Mouse (Mus musculus): Measurements from ENCODE around the gene Bcl2l2. TPM values are rescaled to one million over a fixed set of nuclear protein-coding genes. Genes with fewer than 3 reads are reported as not detected.

Gene Bcl2l2
- polyA plus RNA-seq, 1 experiment from 2014 or later, result 4.1 TPM

- 84% methylated on average over 4 of the region's 4 CpGs for WGBS
- Histone ChIP-seq H3K27me3 (replicated peaks) (no peaks in the 10 kb centered on the region), H3K9ac (no peak overlapping the region), H3K4me2 (replicated peaks) (no peak overlapping the region), H3K4me3 (no peak overlapping the region), H3K9me3 (no peaks in the 10 kb centered on the region), H3K27ac (no peak overlapping the region), H3K36me3 (no peaks in the 10 kb centered on the region), H3K4me1 (peaks cover 5% of the 10 kb centered on the region; the same call in 1 of the 2 replicates)
- ATAC-seq (ENCODE audit: low FRiP score, low read depth), result no peak
Observed at GRCm38 (mm10) chr14:54868026-54868425, 15.2 kb upstream of the Bcl2l2 start.

GRCm38 (mm10) chr14:54870861-54871260, 12.3 kb upstream of the Bcl2l2 start, which contains the start of gene Homez:
TSS of gene Homez (minus strand) at chr14:54870961.
- 87% methylated on average over 5 of the region's 5 CpGs for WGBS
- Histone ChIP-seq H3K9me3 (no peaks in the 10 kb centered on the region), H3K27ac (no peak within 1 kb of the TSS), H3K4me2 (replicated peaks) (no peak within 1 kb of the TSS), H3K4me3 (no peak within 1 kb of the TSS), H3K9ac (no peak within 1 kb of the TSS), H3K36me3 (no peaks in the 10 kb centered on the region), H3K4me1 (peaks cover 6% of the 10 kb centered on the region), H3K27me3 (replicated peaks) (no peaks in the 10 kb centered on the region)
- no peak for ATAC-seq (ENCODE audit: low FRiP score, low read depth)

- no peak overlapping the region for H3K27ac ChIP-seq
- ATAC-seq (ENCODE audit: low FRiP score, low read depth), result no peak
- H3K4me2 ChIP-seq (replicated peaks), result no peak overlapping the region
- H3K27me3 ChIP-seq (replicated peaks), result no peaks in the 10 kb centered on the region
- no peak overlapping the region for H3K9ac ChIP-seq
- no peaks in the 10 kb centered on the region for H3K9me3 ChIP-seq
- H3K36me3 ChIP-seq, result no peaks in the 10 kb centered on the region
- whole genome bisulfite sequencing, result 96% methylated on average over 3 of the region's 3 CpGs
- H3K4me1 ChIP-seq, result peaks cover 14% of the 10 kb centered on the region
- no peak overlapping the region for H3K4me3 ChIP-seq
Observed at GRCm38 (mm10) chr14:54874165-54874564, 9.0 kb upstream of the Bcl2l2 start.

DNA sequence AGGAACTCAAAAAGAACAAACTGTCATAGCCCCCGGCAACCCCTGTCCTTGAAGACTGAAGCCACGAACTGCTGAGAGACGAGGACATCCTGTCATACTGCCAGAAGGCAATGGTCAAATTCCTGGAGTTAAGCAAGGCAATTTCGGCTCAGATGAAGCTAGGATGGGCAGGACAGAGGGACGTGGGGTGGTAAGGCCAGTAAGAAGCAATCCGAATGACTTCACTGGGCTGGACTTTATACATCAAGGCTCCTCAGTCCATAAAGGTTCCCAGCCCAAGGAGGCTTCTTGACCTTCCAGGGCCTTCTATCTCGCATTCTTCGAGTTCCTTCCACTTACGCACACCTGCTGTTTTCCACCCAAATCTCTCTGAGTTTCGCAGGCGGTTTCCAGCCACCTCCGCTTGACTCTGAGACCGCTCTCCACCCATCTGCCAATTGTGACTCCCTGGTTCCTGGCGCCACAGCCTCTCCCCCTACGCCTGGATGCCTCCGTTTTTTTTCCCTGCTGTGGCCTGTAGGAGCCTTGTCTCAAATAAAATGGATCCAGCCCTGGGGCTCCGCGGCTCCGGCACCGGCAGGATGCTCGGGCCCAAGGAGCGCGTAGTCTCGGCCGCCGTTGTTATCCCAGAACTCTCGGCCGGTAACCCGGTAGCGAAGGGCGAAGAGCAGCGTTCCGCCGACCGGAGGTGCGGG, 7.2 kb upstream of the Bcl2l2 start:
- H3K27ac ChIP-seq, result peak overlapping the region; percentile 64
- H3K4me2 ChIP-seq (replicated peaks), result peak overlapping the region; percentile 99
- H3K36me3 ChIP-seq, result no peaks in the 10 kb centered on the region
- WGBS, result 2% methylated on average over 36 of the region's 36 CpGs
- H3K27me3 ChIP-seq (replicated peaks), result no peaks in the 10 kb centered on the region
- no peaks in the 10 kb centered on the region for H3K9me3 ChIP-seq
- H3K4me1 ChIP-seq, result peaks cover 14% of the 10 kb centered on the region
- peak overlapping the region; percentile 77 for H3K4me3 ChIP-seq
- H3K9ac ChIP-seq, result peak overlapping the region; percentile 81
- ATAC-seq (ENCODE audit: low FRiP score, low read depth), result peak; percentile 57

- no peaks in the 10 kb centered on the region for H3K9me3 ChIP-seq
- peak overlapping the region; percentile 64 for H3K27ac ChIP-seq
- H3K9ac ChIP-seq, result peak overlapping the region; percentile 81
- peak; percentile 92 for ATAC-seq (ENCODE audit: low FRiP score, low read depth)
- H3K4me3 ChIP-seq, result peak overlapping the region; percentile 77
- H3K27me3 ChIP-seq (replicated peaks), result no peaks in the 10 kb centered on the region
- WGBS, result under 1% methylated on average over 67 of the region's 72 CpGs
- peaks cover 14% of the 10 kb centered on the region for H3K4me1 ChIP-seq
- no peaks in the 10 kb centered on the region for H3K36me3 ChIP-seq
- H3K4me2 ChIP-seq (replicated peaks), result peak overlapping the region; percentile 99
Observed at GRCm38 (mm10) chr14:54876539-54877047, 6.6 kb upstream of the Bcl2l2 start.

DNA sequence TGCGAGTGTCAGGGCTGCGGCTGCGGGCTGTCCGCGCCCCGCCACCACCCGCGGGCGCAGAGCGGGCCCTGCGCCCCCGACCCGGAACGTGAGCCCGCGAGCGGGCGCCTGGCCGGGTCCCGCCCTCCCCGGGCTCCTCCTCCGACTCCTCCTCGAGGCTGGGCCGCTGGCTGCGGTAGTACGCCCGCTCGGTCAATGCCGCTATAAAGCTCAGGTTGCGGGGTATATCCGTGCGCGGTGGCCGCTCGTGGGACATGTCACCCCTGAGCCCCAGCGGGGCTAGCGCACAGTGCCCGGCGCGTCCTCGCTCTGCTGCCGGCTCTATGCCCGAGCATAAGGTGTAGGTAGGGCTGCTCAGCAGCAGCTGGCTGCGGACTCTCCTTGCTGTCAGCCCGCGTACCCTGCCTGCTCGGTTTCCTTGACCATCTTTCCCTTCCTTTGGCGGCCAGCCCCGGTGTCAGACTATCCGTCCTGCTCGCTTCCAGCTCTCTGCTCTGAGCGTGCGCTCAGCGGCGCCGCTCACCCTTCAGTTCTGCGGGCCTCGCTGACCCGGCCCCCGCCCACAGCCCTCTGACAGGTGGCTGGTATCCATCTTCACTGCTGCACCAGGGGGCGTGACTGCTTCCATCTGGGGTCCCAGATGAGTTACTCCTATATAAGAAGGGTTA, 6.0 kb upstream of the Bcl2l2 start, which contains the start of gene Ppp1r3e:
Gene Ppp1r3e, minus strand, starts transcription at position 503 of the 668 bp plus-strand sequence.
- under 1% methylated on average over 61 of the region's 61 CpGs for WGBS
- H3K4me1 ChIP-seq, result peaks cover 14% of the 10 kb centered on the region
- peak within 1 kb of the TSS; percentile 77 for H3K4me3 ChIP-seq
- peak; percentile 75 for ATAC-seq (ENCODE audit: low FRiP score, low read depth)
- peak within 1 kb of the TSS; percentile 99 for H3K4me2 ChIP-seq (replicated peaks)
- H3K9me3 ChIP-seq, result no peaks in the 10 kb centered on the region
- no peaks in the 10 kb centered on the region for H3K36me3 ChIP-seq
- H3K9ac ChIP-seq, result peak within 1 kb of the TSS; percentile 81
- peak within 1 kb of the TSS; percentile 64 for H3K27ac ChIP-seq
- no peaks in the 10 kb centered on the region for H3K27me3 ChIP-seq (replicated peaks)

DNA sequence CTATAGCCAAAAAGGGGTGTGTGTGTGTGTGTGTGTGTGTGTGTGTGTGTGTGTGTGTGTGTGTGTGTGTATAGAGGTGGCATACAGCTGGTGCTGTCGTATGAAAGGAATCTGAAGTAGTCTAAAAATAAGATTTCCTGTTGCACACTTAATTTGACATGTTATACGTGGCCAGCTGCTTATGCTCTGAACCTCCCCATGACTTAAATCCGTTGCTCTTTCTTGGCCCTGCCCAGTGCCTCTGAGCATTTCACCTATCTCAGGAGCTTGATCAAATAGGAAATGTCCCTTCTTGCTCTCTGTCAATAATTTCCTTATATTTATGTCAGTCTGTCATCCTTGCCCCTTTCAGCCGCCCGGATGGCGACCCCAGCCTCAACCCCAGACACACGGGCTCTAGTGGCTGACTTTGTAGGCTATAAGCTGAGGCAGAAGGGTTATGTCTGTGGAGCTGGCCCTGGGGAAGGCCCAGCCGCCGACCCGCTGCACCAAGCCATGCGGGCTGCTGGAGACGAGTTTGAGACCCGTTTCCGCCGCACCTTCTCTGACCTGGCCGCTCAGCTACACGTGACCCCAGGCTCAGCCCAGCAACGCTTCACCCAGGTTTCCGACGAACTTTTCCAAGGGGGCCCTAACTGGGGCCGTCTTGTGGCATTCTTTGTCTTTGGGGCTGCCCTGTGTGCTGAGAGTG, 990 bp downstream of the Bcl2l2 start:
- no peaks in the 10 kb centered on the region for H3K9me3 ChIP-seq
- peak overlapping the region; percentile 80 for H3K4me2 ChIP-seq (replicated peaks)
- H3K27ac ChIP-seq, result peak overlapping the region; percentile 77; the same call in 1 of the 2 replicates
- H3K36me3 ChIP-seq, result peaks cover 16% of the 10 kb centered on the region
- peaks cover 23% of the 10 kb centered on the region for H3K4me1 ChIP-seq
- ATAC-seq (ENCODE audit: low FRiP score, low read depth), result peak; percentile 6; the same call in 1 of the 2 replicates
- peak overlapping the region; percentile 67 for H3K4me3 ChIP-seq
- WGBS, result 30% methylated on average over 21 of the region's 21 CpGs
- H3K27me3 ChIP-seq (replicated peaks), result no peaks in the 10 kb centered on the region
- H3K9ac ChIP-seq, result peak overlapping the region; percentile 86

- WGBS, result 93% methylated on average over 11 of the region's 11 CpGs
- Histone ChIP-seq H3K27ac (no peak overlapping the region), H3K9ac (peak overlapping the region; percentile 38; the same call in 1 of the 2 replicates), H3K4me1 (peaks cover 23% of the 10 kb centered on the region), H3K4me3 (no peak overlapping the region), H3K27me3 (replicated peaks) (no peaks in the 10 kb centered on the region), H3K4me2 (replicated peaks) (peak overlapping the region; percentile 80), H3K9me3 (no peaks in the 10 kb centered on the region), H3K36me3 (peaks cover 16% of the 10 kb centered on the region)
- no peak for ATAC-seq (ENCODE audit: low FRiP score, low read depth)
Observed at GRCm38 (mm10) chr14:54885309-54885708, 2.1 kb downstream of the Bcl2l2 start.

- WGBS, result 93% methylated on average over 3 of the region's 3 CpGs
- H3K9ac ChIP-seq, result no peak within 1 kb of the TSS
- peak within 1 kb of the TSS; percentile 46; the same call in 1 of the 2 replicates for H3K27ac ChIP-seq
Observed at GRCm38 (mm10) chr14:54892200-54892599, 9.0 kb downstream of the Bcl2l2 start, which contains the start of gene Pabpn1. TSS of gene Pabpn1 (plus strand) at chr14:54892500.

DNA sequence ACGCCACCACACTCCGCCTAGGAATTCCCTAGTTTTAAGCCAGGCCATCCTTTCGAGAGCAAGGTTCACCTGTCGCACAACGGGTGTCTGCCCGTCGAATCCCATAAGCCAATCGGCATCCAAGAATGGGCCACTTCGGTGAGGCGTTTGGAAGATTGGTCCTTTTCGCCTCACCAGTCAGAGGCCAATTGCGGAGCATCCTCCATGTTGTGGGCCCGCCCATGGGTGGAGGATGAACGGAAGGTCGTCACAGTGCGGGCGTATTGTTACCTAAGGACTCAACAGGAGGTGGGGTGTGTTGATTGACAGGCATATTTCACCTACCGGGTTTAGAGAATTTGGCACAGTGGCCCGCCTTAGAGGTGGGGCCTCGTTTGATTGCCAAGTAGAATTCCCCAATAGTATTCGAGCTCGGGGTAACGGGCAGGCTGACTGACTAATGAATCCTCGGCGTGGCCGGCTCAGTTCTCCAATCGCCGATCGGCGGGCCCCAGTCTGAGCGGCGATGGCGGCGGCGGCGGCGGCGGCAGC, 10.5 kb downstream of the Bcl2l2 start:
- WGBS, result under 1% methylated on average over 38 of the region's 38 CpGs
- Histone ChIP-seq H3K9me3 (no peaks in the 10 kb centered on the region), H3K4me1 (peaks cover 15% of the 10 kb centered on the region)

More at GRCm38 (mm10) chr14:54892200-54892599, 9.0 kb downstream of the Bcl2l2 start, which contains the start of gene Pabpn1:
- no peaks in the 10 kb centered on the region for H3K9me3 ChIP-seq
- H3K27me3 ChIP-seq (replicated peaks), result no peaks in the 10 kb centered on the region
- H3K36me3 ChIP-seq, result peaks cover 17% of the 10 kb centered on the region
- ATAC-seq (ENCODE audit: low FRiP score, low read depth), result no peak
- peak within 1 kb of the TSS; percentile 73 for H3K4me2 ChIP-seq (replicated peaks)
- H3K4me1 ChIP-seq, result peaks cover 15% of the 10 kb centered on the region
- H3K4me3 ChIP-seq, result peak within 1 kb of the TSS; percentile 35

GRCm38 (mm10) chr14:54894296-54895151, 11.3 kb downstream of the Bcl2l2 start:
- Histone ChIP-seq H3K9me3 (no peaks in the 10 kb centered on the region), H3K27me3 (replicated peaks) (no peaks in the 10 kb centered on the region), H3K4me3 (peak overlapping the region; percentile 99), H3K9ac (peak overlapping the region; percentile 100), H3K27ac (peak overlapping the region; percentile 92), H3K4me2 (replicated peaks) (peak overlapping the region; percentile 73), H3K4me1 (peaks cover 15% of the 10 kb centered on the region), H3K36me3 (peaks cover 30% of the 10 kb centered on the region)
- under 1% methylated on average over 51 of the region's 54 CpGs for WGBS
- peak; percentile 57 for ATAC-seq (ENCODE audit: low FRiP score, low read depth)

More for the DNA sequence above, 10.5 kb downstream of the Bcl2l2 start:
- ATAC-seq (ENCODE audit: low FRiP score, low read depth), result peak; percentile 99
- no peaks in the 10 kb centered on the region for H3K27me3 ChIP-seq (replicated peaks)
- H3K27ac ChIP-seq, result peak overlapping the region; percentile 92; the same call in 1 of the 2 replicates
- H3K9ac ChIP-seq, result peak overlapping the region; percentile 100
- H3K4me3 ChIP-seq, result peak overlapping the region; percentile 99
- H3K4me2 ChIP-seq (replicated peaks), result peak overlapping the region; percentile 73
- H3K36me3 ChIP-seq, result peaks cover 30% of the 10 kb centered on the region

Data from neural tube, embryonic 12.5 days (tissue).